Mouse (Mus musculus) ES-Bruce4 (cell line): ENCODE measurements around the gene Gm20518.

ENCODE experiments used
- CTCF ChIP-seq: IDR thresholded peaks from one replicate; pipeline ENCODE4 v1.8.1; 2011; ENCODE audit warnings: low read depth, low read length
- POLR2A ChIP-seq: IDR thresholded peaks from one replicate; pipeline ENCODE4 v1.8.1; 2011; ENCODE audit warnings: low read length; ENCODE audit not compliant: insufficient read depth

DNA sequence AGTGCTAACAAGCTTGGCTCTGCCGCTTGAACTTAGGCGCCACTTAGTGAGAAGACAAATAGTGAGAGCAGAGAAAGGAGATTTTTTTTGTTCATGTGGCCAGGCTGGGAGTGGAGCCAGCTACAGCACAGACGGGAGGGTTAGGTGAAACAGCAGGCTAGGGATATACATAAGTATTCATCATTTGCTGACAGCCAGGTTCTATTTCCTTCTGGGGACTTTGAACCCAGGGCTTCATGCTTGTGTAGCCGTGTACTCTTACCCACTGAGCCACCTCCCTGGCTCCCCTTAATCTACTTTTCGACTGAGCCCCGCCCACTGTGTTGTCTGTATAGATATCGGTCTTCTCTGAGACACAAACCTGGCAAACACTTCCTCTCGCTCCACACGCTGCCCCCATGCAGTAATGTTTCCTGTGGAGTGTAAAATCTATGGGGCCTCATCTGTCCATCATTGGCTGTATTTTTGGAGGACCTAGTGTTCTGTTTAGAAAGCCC is 47.8 kb upstream of the Gm20518 start:
- TF ChIP-seq CTCF (no peak), POLR2A (no peak)
